Comparison of ENCODE assay signal across 17 mouse cellular contexts in the genomic region with DNA sequence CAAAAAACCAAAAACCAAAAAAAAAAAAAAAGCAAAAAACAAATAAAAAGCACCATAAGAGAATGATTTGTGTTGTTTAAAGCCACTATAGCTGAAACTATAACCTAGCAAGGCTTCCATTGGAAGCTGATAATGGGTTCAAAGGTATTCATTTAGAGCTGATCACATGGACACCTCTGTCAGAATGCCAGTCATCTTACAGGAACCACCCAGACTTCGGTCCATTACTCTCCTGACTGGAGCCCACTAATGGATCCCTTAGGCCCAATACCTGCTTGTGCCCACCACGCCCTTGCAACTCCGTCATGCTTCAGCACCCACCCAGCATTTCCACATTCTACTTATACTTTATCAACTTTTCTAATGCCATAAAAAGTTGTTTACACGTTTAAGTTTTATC. TPM values are rescaled to one million over a fixed set of nuclear protein-coding genes. Genes with fewer than 3 reads are reported as not detected.
DNase-seq lines count a peak whose midpoint lies in the region; ATAC-seq lines count a peak whose summit lies in the region.
"Had no signal": no experiment of that assay in that cellular context is flagged by ENCODE, and none has a peak within 500 bp of the region (broad histone marks: within the 10 kb centered on the region; RNA-seq: fewer than 3 reads in every experiment).

No protein-coding gene starts in this region.

- WGBS in heart, embryonic 16.5 days: 79% methylated on average over 4 of the region's 4 CpGs
- WGBS in liver, embryonic 12.5 days (ENCODE audit: insufficient replicate concordance): 60% methylated on average over 4 of the region's 4 CpGs
- WGBS in stomach, embryonic 16.5 days: 81% methylated on average over 4 of the region's 4 CpGs

- peak; percentile 73 for DNase-seq in heart, adult 11 months
- no peak for DNase-seq in heart, postnatal 4 days
- DNase-seq in heart, adult 8-10 months (ENCODE audit: low spot score): no peak
- DNase-seq in thymus, postnatal 36 days: no peak
- DNase-seq: adrenal gland, postnatal 14 days; cerebellum, postnatal 10 days; lung, postnatal 10 days; thymus, postnatal 4 days had no signal

- no peak for ATAC-seq in heart, embryonic 16.5 days (replicated peaks; ENCODE audit: extremely low read depth, insufficient read depth, low FRiP score)
- 0 out of 2 replicates have a peak, but pooled peaks have one; percentile 25 for ATAC-seq in liver, embryonic 12.5 days
- ATAC-seq in stomach, embryonic 16.5 days (ENCODE audit: insufficient read depth, low FRiP score): no peak
- ATAC-seq in megakaryocyte, adult 5-6 weeks (ENCODE audit: poor library complexity, severe bottlenecking): no peak
- ATAC-seq: forebrain, embryonic 15.5 days; midbrain, embryonic 13.5 days had no signal

- no peaks in the 10 kb centered on the region for H3K27me3 ChIP-seq in heart, embryonic 16.5 days (ENCODE audit: control insufficient read depth, insufficient read depth, low read length)
- H3K27me3 ChIP-seq in liver, embryonic 12.5 days (replicated peaks): no peaks in the 10 kb centered on the region
- H3K27me3 ChIP-seq in stomach, embryonic 16.5 days (ENCODE audit: control insufficient read depth, insufficient read depth, low read length): no peaks in the 10 kb centered on the region
- H3K27me3 ChIP-seq: embryonic facial prominence, embryonic 13.5 days; forebrain, embryonic 15.5 days; limb, embryonic 15.5 days; midbrain, embryonic 13.5 days had no signal

- H3K27ac ChIP-seq in heart, embryonic 16.5 days (ENCODE audit: low read length): peak overlapping the region; percentile 69; the same call in 1 of the 2 replicates
- H3K27ac ChIP-seq in liver, embryonic 12.5 days: peak overlapping the region; percentile 78
- H3K27ac ChIP-seq in stomach, embryonic 16.5 days (ENCODE audit: low read length): 0 out of 2 replicates have a peak overlapping the region, but pooled peaks have one; percentile 19
- H3K27ac ChIP-seq: embryonic facial prominence, embryonic 13.5 days; forebrain, embryonic 15.5 days; hindbrain, embryonic 14.5 days; midbrain, embryonic 13.5 days had no signal

- H3K36me3 ChIP-seq in heart, embryonic 16.5 days (ENCODE audit: control insufficient read depth, insufficient read depth): no peaks in the 10 kb centered on the region
- H3K36me3 ChIP-seq in liver, embryonic 12.5 days: peaks cover 16% of the 10 kb centered on the region
- H3K36me3 ChIP-seq in stomach, embryonic 16.5 days (ENCODE audit: control insufficient read depth, insufficient read depth, low read length): no peaks in the 10 kb centered on the region
- H3K36me3 ChIP-seq: embryonic facial prominence, embryonic 13.5 days; forebrain, embryonic 15.5 days; limb, embryonic 15.5 days; midbrain, embryonic 13.5 days had no signal

- peak overlapping the region; percentile 49 for H3K4me2 ChIP-seq in heart, embryonic 16.5 days (ENCODE audit: low read depth, low read length)
- H3K4me2 ChIP-seq in liver, embryonic 12.5 days: peak overlapping the region; percentile 53
- no peak overlapping the region for H3K4me2 ChIP-seq in stomach, embryonic 16.5 days (ENCODE audit: low read depth, low read length)
- H3K4me2 ChIP-seq: embryonic facial prominence, embryonic 13.5 days; forebrain, embryonic 15.5 days; hindbrain, embryonic 14.5 days; limb, embryonic 15.5 days; midbrain, embryonic 13.5 days had no signal

- no peak overlapping the region for H3K9ac ChIP-seq in heart, embryonic 16.5 days (ENCODE audit: low read length)
- peak overlapping the region; percentile 33; the same call in 1 of the 2 replicates for H3K9ac ChIP-seq in liver, embryonic 12.5 days
- no peak overlapping the region for H3K9ac ChIP-seq in stomach, embryonic 16.5 days (ENCODE audit: low read length)
- H3K9ac ChIP-seq: embryonic facial prominence, embryonic 13.5 days; forebrain, embryonic 15.5 days; hindbrain, embryonic 14.5 days; limb, embryonic 15.5 days; midbrain, embryonic 13.5 days had no signal

- H3K9me3 ChIP-seq in heart, embryonic 16.5 days (replicated peaks; ENCODE audit: control insufficient read depth, low read length): no peaks in the 10 kb centered on the region
- no peaks in the 10 kb centered on the region for H3K9me3 ChIP-seq in liver, embryonic 12.5 days (replicated peaks)
- no peaks in the 10 kb centered on the region for H3K9me3 ChIP-seq in stomach, embryonic 16.5 days (replicated peaks; ENCODE audit: control insufficient read depth, low read length)
- H3K9me3 ChIP-seq: embryonic facial prominence, embryonic 13.5 days; forebrain, embryonic 15.5 days; limb, embryonic 15.5 days; midbrain, embryonic 13.5 days had no signal

- H3K4me1 ChIP-seq in heart, embryonic 16.5 days (ENCODE audit: control insufficient read depth, insufficient read depth, low read length): peaks cover 55% of the 10 kb centered on the region
- H3K4me1 ChIP-seq in liver, embryonic 12.5 days: peaks cover 95% of the 10 kb centered on the region
- peaks cover 47% of the 10 kb centered on the region for H3K4me1 ChIP-seq in stomach, embryonic 16.5 days (ENCODE audit: control insufficient read depth, insufficient read depth, low read length)

- H3K4me3 ChIP-seq in heart, embryonic 16.5 days (ENCODE audit: low read length): no peak overlapping the region
- no peak overlapping the region for H3K4me3 ChIP-seq in liver, embryonic 12.5 days
- H3K4me3 ChIP-seq in stomach, embryonic 16.5 days (replicated peaks; ENCODE audit: low read length): no peak overlapping the region
- H3K4me3 ChIP-seq: embryonic facial prominence, embryonic 13.5 days; forebrain, embryonic 15.5 days; limb, embryonic 15.5 days; midbrain, embryonic 13.5 days had no signal

RNA-seq across cellular contexts. Expression of gene Tmem131, which starts 17.2 kb away (rescaled TPM):
- total RNA-seq in heart, postnatal 4 days (2021): 10 to 100 TPM; 37.3 to 40.6 TPM
- polyA plus RNA-seq in heart, embryonic 16.5 days (2015; fragmentation: Nextera tagmentation; extraction: Ambion mirVana): 8.9 and 9.0 TPM in 2 replicates
- 10 to 100 TPM; 23.0 to 31.0 (median 28.3) TPM for total RNA-seq in heart, adult 8-10 months (2022)
- 14.9 and 15.4 TPM in 2 replicates for polyA plus RNA-seq in liver, embryonic 12.5 days (2016; fragmentation: Nextera tagmentation; extraction: Ambion mirVana)
- polyA plus RNA-seq in stomach, embryonic 16.5 days (2015; fragmentation: Nextera tagmentation; extraction: Ambion mirVana): 12.9 and 13.1 TPM in 2 replicates
- 65.6 and 68.7 TPM in 2 replicates for total RNA-seq in megakaryocyte, adult 5-6 weeks (2015)
- total RNA-seq in megakaryocyte, adult 5-6 weeks (2017): 20.3 and 32.8 TPM in 2 replicates

Comparison
In these comparisons a context has a peak if more than half of its experiments do, and no peak if none do; other contexts are left out.
1. H3K27ac ChIP-seq: peak in every context shown above with its lines; median percentile 78 in liver, embryonic 12.5 days; 69 in heart, embryonic 16.5 days; 19 in stomach, embryonic 16.5 days.